Mouse (Mus musculus) stomach, postnatal 0 days (tissue): Measurements from ENCODE around the gene Eif5a.

Source experiments
- CTCF ChIP-seq: IDR thresholded peaks from 2 replicates; pipeline ENCODE4 v1.5.1; 2016; ENCODE audit warnings: antibody characterized with exemption, low read depth, mild to moderate bottlenecking, moderate library complexity
- EP300 ChIP-seq: optimal IDR thresholded peaks from 2 replicates; pipeline ENCODE3; 2016; ENCODE audit warnings: antibody characterized with exemption

GRCm38 (mm10) chr11:69934169-69934568, 12.4 kb upstream of the Eif5a start:
- TF ChIP-seq CTCF (peak; percentile 94), EP300 (no peak)
